Mouse (Mus musculus) kidney, embryonic 14.5 days (tissue): ENCODE measurements around the gene Foxp1. TPM values are rescaled to one million over a fixed set of nuclear protein-coding genes. Genes with fewer than 3 reads are reported as not detected.
A peak's percentile ranks its signal among the peaks of the same experiment; 100 is the strongest.

Experiments
- ATAC-seq: fragments of 200-750 bp; cut with Nextera tagmentation; 2 replicates; pipeline ENCODE4 v1.8.0; 2017; ENCODE audit warnings: moderate number of reproducible peaks, mild to moderate bottlenecking, moderate TSS enrichment, moderate library complexity; ENCODE audit not compliant: low FRiP score, low TSS enrichment
- H3K27ac ChIP-seq: fragments of 300-500 bp; sonication (generic); 2 replicates; pipeline ENCODE4 v1.5.1; 2014; ENCODE audit warnings: low read depth, mild to moderate bottlenecking, low read length, moderate library complexity, mixed read lengths
- H3K27me3 ChIP-seq: fragments of 300-500 bp; sonication (generic); 2 replicates; pipeline ENCODE4 v1.6.1; 2014; ENCODE audit warnings: mild to moderate bottlenecking, low read length; ENCODE audit not compliant: control insufficient read depth, insufficient read depth
- H3K36me3 ChIP-seq: fragments of 300-500 bp; sonication (generic); 2 replicates; pipeline ENCODE4 v1.6.1; 2014; ENCODE audit warnings: low read length, mixed read lengths; ENCODE audit not compliant: control insufficient read depth, insufficient read depth
- H3K4me1 ChIP-seq: fragments of 300-500 bp; sonication (generic); 2 replicates; pipeline ENCODE4 v1.6.1; 2014; ENCODE audit warnings: low read length, mixed read lengths; ENCODE audit not compliant: control insufficient read depth, insufficient read depth
- H3K4me2 ChIP-seq: fragments of 300-500 bp; sonication (generic); replicated peaks from 2 replicates; pipeline ENCODE4 v1.6.1; 2014; ENCODE audit warnings: low read depth, mild to moderate bottlenecking, low read length
- H3K4me3 ChIP-seq: fragments of 300-500 bp; sonication (generic); 2 replicates; pipeline ENCODE4 v1.5.1; 2014; ENCODE audit warnings: mild to moderate bottlenecking, low read length
- H3K9ac ChIP-seq: fragments of 300-500 bp; sonication (generic); 2 replicates; pipeline ENCODE4 v1.6.1; 2014; ENCODE audit warnings: low read depth, mild to moderate bottlenecking, low read length, moderate library complexity
- H3K9me3 ChIP-seq: fragments of 300-500 bp; sonication (generic); 2 replicates; pipeline ENCODE4 v1.6.1; 2016; ENCODE audit warnings: low read length; ENCODE audit not compliant: control insufficient read depth
- WGBS: fragments of 180-500 bp; shearing (Covaris S2); extraction: QIAGEN DNeasy Blood & Tissue Kit; methylation state at CpG from one replicate; pipeline ENCODE4 v1.1.7; 2014; 5-methylcytosine and 5-hydroxymethylcytosine counted together
- polyA plus RNA-seq: library from polyadenylated mRNA; unstranded; fragments of >200 nt; fragmentation: Nextera tagmentation; extraction: Ambion mirVana; gene quantifications from 2 replicates; pipeline ENCODE4 v1.2.1, GENCODE M21; 2014

Gene Foxp1
- polyA plus RNA-seq, 1 experiment from 2014 or later: 67.4 TPM

DNA sequence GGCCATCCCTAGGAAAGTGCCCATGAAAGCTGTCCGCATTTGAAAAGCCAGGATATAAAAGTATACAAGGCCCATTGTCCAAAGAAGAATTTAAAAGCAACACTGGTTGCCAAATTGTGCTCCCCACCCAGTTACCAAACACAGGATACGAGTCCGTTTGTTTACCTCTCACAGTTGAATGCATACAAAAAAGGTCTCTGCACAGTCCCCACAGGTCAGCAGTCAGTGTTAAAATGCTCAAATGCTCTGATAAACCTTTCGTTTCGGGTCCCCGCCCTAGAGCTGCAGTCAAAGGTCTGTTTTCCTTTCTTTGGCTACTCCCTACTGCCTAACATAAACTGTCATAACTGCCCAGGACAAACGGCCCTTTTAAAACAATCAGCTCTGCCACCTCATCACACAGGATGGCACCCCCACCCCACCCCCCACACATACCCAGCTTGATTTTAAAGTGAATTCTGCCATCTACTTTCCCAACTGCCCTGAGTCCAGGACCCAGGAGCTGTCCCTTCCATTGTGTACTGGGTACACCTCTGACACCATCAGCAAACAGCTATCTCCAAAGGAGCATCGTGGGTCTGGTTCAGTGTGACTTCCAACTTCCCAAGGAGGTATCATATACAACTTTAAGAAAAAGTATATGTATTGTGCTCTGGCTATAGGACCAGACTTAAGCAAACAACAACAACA, 510.5 kb downstream of the Foxp1 start:
- Histone ChIP-seq H3K4me3 (no peak overlapping the region), H3K9me3 (peaks cover 4% of the 10 kb centered on the region), H3K4me2 (no peak overlapping the region), H3K36me3 (peaks cover 18% of the 10 kb centered on the region; the same call in 1 of the 2 replicates), H3K27ac (no peak overlapping the region), H3K27me3 (no peaks in the 10 kb centered on the region), H3K4me1 (peaks cover 29% of the 10 kb centered on the region), H3K9ac (no peak overlapping the region)
- peak; percentile 36; the same call in 1 of the 2 replicates for ATAC-seq
- 43% methylated on average over 8 of the region's 8 CpGs for WGBS

DNA sequence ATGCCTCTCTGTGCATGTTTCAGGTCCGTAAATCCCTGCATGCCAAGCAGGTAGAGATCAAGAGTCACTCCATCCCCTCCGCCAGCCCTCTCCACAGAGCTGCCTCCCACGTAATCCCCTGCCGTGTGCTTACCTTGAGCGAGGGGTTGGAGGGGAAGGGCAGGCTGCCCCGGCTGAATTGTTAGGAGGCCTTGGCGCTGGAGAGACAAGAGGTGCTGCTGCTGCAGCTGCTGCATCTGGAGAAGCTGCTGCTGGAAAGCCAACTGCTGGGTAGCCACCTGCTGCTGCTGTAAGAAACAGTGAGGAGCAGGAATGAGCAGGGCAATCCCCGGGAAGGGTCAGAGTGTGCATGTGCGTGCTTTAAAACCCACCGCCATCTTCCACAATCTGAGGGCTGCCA, 512.8 kb downstream of the Foxp1 start:
- Histone ChIP-seq H3K27me3 (no peaks in the 10 kb centered on the region), H3K36me3 (peaks cover 20% of the 10 kb centered on the region; the same call in 1 of the 2 replicates), H3K9me3 (peaks cover 4% of the 10 kb centered on the region), H3K4me1 (peaks cover 29% of the 10 kb centered on the region), H3K27ac (no peak overlapping the region), H3K9ac (no peak overlapping the region), H3K4me3 (no peak overlapping the region), H3K4me2 (no peak overlapping the region)
- WGBS: 49% methylated on average over 10 of the region's 10 CpGs
- ATAC-seq: no peak

DNA sequence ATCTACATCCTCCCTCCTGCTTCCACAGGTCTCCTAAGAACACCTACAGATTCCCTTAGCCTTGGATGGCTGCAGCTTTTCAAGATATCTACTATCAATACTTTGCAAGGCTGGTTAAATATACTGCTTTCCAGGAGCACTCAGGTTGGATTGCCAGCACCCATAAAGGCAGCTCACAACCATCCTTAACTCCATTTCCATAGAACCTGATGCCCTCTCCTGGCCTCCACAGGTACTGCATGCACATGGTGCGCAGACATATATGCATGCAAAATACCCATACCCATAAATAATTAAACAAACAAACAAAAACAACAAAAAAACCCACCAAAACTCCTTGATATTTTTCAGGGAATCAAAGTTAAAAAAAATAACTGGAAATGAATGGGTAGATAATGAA, 514.0 kb downstream of the Foxp1 start:
- peaks cover 19% of the 10 kb centered on the region for H3K4me1 ChIP-seq
- H3K4me2 ChIP-seq: no peak overlapping the region
- H3K27me3 ChIP-seq: no peaks in the 10 kb centered on the region
- no peak overlapping the region for H3K9ac ChIP-seq
- H3K27ac ChIP-seq: no peak overlapping the region
- 95% methylated on average over 1 of the region's 1 CpGs for WGBS
- peaks cover 4% of the 10 kb centered on the region for H3K9me3 ChIP-seq
- no peak overlapping the region for H3K4me3 ChIP-seq
- no peak for ATAC-seq
- peaks cover 20% of the 10 kb centered on the region; the same call in 1 of the 2 replicates for H3K36me3 ChIP-seq

DNA sequence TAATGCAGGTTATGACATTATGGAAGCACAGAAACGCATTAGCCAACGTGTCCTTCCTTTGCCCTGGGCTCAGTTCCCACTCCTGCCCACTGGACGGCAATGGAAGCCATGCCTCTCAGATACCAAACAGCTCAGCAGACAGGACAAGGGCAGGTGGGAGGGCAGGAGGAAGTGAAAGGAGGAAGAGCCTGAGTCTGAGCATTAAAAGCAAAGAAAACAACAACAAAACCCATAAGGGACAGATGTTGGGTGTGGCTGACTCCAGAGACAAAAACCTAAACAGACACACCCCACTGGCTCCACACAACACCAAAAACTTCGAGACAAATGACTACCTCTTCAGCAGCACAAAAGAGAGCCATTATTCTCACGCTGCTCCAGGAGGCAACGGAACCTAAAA, 515.0 kb downstream of the Foxp1 start:
- Histone ChIP-seq H3K4me2 (no peak overlapping the region), H3K9ac (no peak overlapping the region), H3K27me3 (no peaks in the 10 kb centered on the region), H3K27ac (no peak overlapping the region), H3K9me3 (peaks cover 4% of the 10 kb centered on the region), H3K36me3 (peaks cover 29% of the 10 kb centered on the region), H3K4me1 (peaks cover 10% of the 10 kb centered on the region; the same call in 1 of the 2 replicates), H3K4me3 (no peak overlapping the region)
- WGBS: 76% methylated on average over 6 of the region's 6 CpGs
- no peak for ATAC-seq

DNA sequence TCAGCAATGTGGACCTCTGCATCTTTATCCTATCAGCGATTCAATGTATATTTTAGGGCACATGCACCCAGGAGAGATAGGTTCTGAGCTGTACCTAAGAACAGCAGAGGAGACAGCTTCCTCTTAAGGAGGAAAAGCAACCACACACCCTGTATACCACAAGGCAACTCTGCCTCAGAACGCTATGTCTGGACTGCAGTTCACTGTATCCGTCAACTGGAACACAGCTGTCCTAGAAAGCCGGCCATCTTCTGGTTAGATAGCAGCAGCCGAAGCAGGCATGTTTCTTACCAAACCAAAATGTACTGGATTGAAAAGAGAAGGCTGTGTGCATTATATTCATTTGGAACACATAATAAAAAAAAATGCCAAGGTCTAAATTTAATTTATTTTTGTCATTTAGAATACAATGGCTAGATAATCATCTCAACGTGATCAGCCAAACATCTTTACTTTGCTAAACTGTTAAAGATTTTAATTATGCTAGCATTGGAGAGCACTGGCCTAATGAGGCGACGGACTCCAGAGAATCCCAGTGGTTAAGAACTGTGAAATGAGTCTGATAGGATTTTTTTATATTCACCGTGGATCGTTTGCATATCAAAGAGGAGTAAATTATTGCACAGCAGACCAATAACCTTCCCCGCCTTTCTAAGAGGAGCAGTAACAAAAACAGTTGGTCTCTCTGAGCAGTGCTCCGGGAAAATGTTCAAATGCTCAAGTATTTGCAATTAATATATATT, 518.1 kb downstream of the Foxp1 start:
- H3K4me2 ChIP-seq: no peak overlapping the region
- no peak overlapping the region for H3K9ac ChIP-seq
- 83% methylated on average over 12 of the region's 12 CpGs for WGBS
- H3K9me3 ChIP-seq: peaks cover 4% of the 10 kb centered on the region
- H3K27ac ChIP-seq: no peak overlapping the region
- no peaks in the 10 kb centered on the region for H3K27me3 ChIP-seq
- H3K4me1 ChIP-seq: no peaks in the 10 kb centered on the region
- peaks cover 31% of the 10 kb centered on the region for H3K36me3 ChIP-seq
- ATAC-seq: no peak
- no peak overlapping the region for H3K4me3 ChIP-seq

DNA sequence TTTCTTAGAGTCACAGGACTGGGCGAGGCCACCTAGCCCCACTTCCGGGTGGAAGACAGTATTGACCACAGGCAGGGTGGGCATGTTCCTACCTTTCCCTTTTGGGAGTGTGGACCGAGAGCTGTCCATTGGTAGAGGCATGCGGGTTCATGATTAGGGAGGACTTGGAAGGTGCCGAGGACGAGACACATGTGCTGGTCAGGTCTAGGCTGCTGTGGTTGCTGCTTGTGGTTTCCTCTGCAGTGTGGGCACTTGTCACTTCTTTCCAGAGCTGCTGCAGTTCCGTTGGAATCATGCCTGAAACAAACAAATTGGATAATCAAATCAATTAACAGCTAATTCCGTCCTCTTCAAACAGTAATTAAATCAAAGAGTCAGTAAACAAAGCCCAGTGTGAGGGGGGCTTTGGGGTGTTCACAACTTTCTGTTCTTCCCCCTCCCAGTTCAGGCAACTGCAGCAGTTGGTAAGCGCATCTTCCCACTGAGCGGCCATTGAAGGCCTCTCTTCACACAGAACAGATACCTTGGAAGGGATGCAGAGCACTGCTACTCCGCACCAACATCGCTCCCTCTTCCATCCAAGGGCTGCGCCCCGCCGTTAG, 519.3 kb downstream of the Foxp1 start:
- Histone ChIP-seq H3K9ac (no peak overlapping the region), H3K9me3 (no peaks in the 10 kb centered on the region), H3K4me3 (no peak overlapping the region), H3K27me3 (no peaks in the 10 kb centered on the region), H3K36me3 (peaks cover 28% of the 10 kb centered on the region), H3K4me2 (no peak overlapping the region), H3K27ac (no peak overlapping the region), H3K4me1 (no peaks in the 10 kb centered on the region)
- no peak for ATAC-seq
- WGBS: 87% methylated on average over 15 of the region's 15 CpGs

DNA sequence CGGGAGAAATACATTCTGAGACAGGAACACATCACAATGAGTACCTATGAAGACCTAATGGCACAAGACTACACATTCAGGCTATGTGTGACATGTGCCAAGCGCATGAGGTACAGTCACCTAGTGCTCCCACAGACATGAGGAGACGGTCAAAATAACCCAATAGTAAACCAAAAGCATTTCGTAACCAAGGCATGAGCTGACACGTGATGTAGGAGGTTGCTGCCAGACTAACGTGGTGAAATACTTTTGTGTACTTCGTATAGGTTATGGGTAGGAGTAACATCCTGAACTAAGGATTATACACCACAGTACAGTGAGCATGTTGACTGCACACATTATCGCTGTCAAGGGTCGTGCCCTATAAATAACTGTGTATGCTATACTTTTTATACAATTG, 520.9 kb downstream of the Foxp1 start:
- no peaks in the 10 kb centered on the region for H3K4me1 ChIP-seq
- H3K27ac ChIP-seq: no peak overlapping the region
- WGBS: 94% methylated on average over 9 of the region's 9 CpGs
- no peak for ATAC-seq
- no peaks in the 10 kb centered on the region for H3K9me3 ChIP-seq
- H3K27me3 ChIP-seq: no peaks in the 10 kb centered on the region
- peaks cover 14% of the 10 kb centered on the region for H3K36me3 ChIP-seq
- no peak overlapping the region for H3K9ac ChIP-seq
- no peak overlapping the region for H3K4me3 ChIP-seq
- H3K4me2 ChIP-seq: no peak overlapping the region

DNA sequence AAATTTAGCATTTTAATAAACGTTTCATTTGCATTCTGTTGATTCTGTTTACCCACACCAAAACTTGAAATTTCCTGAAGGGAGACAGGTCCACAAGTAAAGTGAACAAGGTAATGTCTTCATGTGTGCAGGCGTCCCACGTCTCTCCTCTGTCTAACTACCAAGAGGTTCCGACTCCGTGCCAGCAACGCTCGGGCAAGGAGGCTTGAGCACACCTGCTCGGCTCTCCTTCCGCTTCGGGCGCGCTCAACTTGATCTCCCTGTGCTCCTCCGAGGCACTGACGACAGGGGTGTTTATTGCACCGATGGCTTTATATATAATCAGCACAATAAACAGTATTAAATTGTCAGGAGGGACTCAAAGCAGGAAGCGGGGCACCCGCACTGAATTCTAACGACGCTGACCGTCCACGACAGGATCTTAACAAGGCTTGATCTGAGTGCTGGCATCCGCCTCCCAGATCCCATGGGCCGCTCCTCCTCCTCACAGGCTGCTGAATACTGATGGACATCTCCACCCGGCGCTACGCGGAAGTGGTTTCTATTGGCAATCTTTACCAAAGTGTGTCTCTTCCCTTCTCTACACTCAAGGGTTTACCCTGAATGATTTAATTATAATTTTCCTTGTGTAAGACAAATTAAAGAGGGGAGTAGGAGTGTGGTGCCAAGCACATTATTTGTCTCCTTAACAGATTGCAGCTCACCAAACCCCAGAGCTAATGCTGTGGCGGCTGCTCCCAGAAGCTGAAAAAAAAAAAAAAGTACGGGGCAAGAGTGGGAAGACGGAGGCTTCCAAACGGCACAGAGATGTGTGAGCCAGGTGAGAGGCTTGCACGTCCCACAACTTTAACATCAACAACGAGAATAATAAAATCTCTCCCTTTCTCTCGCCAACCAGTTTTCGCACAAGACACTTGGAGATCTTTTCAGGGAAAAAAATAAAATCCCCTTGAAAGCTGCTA, 523.3 kb downstream of the Foxp1 start:
- Histone ChIP-seq H3K27me3 (no peaks in the 10 kb centered on the region), H3K9me3 (no peaks in the 10 kb centered on the region), H3K36me3 (peaks cover 14% of the 10 kb centered on the region), H3K4me2 (no peak overlapping the region), H3K9ac (no peak overlapping the region), H3K4me3 (no peak overlapping the region), H3K27ac (no peak overlapping the region), H3K4me1 (peaks cover 4% of the 10 kb centered on the region; the same call in 1 of the 2 replicates)
- WGBS: 80% methylated on average over 35 of the region's 35 CpGs
- ATAC-seq: no peak
